Mouse (Mus musculus): ENCODE measurements around the gene Cypt15. TPM values are rescaled to one million over a fixed set of nuclear protein-coding genes. Genes with fewer than 3 reads are reported as not detected.
"Not testable (repeated sequence)": the region's sequence is repeated elsewhere in the genome, so short reads cannot be mapped to it uniquely, and the experiment has no call there.

Gene Cypt15
- polyA plus RNA-seq (2016; fragmentation: Nextera tagmentation; extraction: Ambion mirVana), result not detected in 2 replicates

DNA sequence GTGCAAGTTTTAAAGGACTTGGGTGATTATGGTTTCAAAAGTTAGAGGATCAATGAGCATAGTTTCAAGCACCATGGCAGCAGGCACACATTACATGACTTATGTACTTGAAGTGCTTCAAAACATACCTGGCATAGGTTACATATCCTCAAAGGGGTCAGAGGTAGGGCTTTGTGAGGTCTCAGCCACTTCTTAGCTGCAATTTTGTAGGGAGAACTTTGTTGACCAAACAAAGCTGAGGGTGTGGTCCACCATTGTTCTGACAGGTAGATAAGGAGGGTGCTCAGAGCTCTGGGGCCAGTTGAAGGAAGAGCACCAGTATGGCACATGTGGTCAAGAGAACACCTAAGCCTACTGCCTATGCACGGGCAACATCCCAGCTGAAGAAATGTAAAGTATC, at the start of gene Cypt15:
TSS of gene Cypt15 (plus strand) at position 301 of the 400 bp plus-strand sequence.
- not testable (repeated sequence) for DNase-seq (ENCODE audit: low spot score); H3K4me1 ChIP-seq; H3K36me3 ChIP-seq; H3K27me3 ChIP-seq (ENCODE audit: insufficient read depth, poor library complexity, severe bottlenecking); H3K27ac ChIP-seq; H3K9me3 ChIP-seq; H3K4me3 ChIP-seq
- 88% methylated on average over 1 of the region's 1 CpGs for WGBS

DNA sequence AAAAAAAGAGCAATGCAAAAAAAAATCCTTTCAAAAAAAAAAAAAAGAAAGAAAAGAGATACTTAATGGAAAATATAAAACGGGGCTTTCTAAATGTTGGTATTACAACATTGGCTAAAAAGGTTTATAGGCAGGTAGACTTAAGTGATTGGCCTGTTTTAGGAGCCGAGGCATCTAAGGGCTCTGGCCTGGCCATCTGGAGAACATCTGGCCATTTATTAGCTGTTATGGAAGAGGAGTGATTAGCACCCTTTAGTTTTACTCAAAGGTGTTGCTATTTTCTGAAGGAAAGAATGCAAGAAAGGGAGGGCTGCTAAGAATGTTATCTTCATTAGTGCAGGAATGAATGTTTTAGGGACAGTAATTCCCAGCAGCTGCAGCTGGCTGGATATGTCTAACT, 24.9 kb downstream of the Cypt15 start:
- DNase-seq (ENCODE audit: low spot score), result no peak

GRCm38 (mm10) chrX:39378830-39379229, 32.8 kb downstream of the Cypt15 start:
- Histone ChIP-seq H3K27ac (no peak overlapping the region), H3K9me3 (no peaks in the 10 kb centered on the region), H3K4me1 (no peaks in the 10 kb centered on the region), H3K36me3 (no peaks in the 10 kb centered on the region), H3K4me3 (no peak overlapping the region), H3K27me3 (ENCODE audit: insufficient read depth, poor library complexity, severe bottlenecking) (no peaks in the 10 kb centered on the region)
- DNase-seq (ENCODE audit: low spot score), result no peak
- WGBS, result 54% methylated on average over 2 of the region's 2 CpGs

More for the DNA sequence above, 24.9 kb downstream of the Cypt15 start:
- H3K9me3 ChIP-seq, result no peaks in the 10 kb centered on the region
- WGBS, result 62% methylated on average over 2 of the region's 2 CpGs
- H3K27ac ChIP-seq, result no peak overlapping the region
- no peaks in the 10 kb centered on the region for H3K27me3 ChIP-seq (ENCODE audit: insufficient read depth, poor library complexity, severe bottlenecking)
- H3K4me1 ChIP-seq, result no peaks in the 10 kb centered on the region
- no peak overlapping the region for H3K4me3 ChIP-seq
- no peaks in the 10 kb centered on the region for H3K36me3 ChIP-seq

DNA sequence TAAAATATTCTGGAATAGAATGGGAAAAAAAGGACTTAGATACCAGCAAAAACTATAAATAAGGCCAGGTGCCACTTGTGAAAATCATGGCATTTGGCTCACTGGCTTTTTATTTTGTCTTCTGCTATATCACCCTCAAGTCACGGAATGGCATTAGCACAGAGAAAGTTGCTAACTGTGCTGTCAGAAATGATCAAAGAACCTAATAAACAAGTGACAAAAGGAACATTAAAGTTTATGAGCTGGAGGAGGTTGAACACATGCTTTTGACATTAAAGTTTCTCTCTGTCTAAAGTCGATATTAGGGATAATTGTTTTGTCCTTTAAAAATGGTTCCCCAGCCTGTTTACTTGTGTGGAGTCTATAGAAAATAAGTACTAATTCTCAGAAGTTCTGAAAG, 37.7 kb downstream of the Cypt15 start:
- Histone ChIP-seq H3K36me3 (no peaks in the 10 kb centered on the region), H3K27me3 (ENCODE audit: insufficient read depth, poor library complexity, severe bottlenecking) (no peaks in the 10 kb centered on the region), H3K4me3 (no peak overlapping the region), H3K27ac (no peak overlapping the region), H3K9me3 (no peaks in the 10 kb centered on the region), H3K4me1 (no peaks in the 10 kb centered on the region)
- DNase-seq (ENCODE audit: low spot score), result no peak
- WGBS, result 53% methylated on average over 2 of the region's 2 CpGs

Measured in heart, embryonic 10.5 days (tissue).